Mouse (Mus musculus) heart, postnatal 0 days (tissue): ENCODE data around the gene Ruvbl2. TPM values are rescaled to one million over a fixed set of nuclear protein-coding genes. Genes with fewer than 3 reads are reported as not detected.

Source experiments
- ATAC-seq: fragments of 200-750 bp; cut with Nextera tagmentation; 2 replicates; pipeline ENCODE4 v1.8.0; 2017; ENCODE audit warnings: low read depth, moderate number of reproducible peaks, moderate library complexity; ENCODE audit not compliant: insufficient read depth
- DNase-seq: peaks from one replicate; pipeline ENCODE4 v3.0.0-alpha.2; 2016; ENCODE audit warnings: low spot score
- H3K27ac ChIP-seq: fragments of 300-500 bp; sonication (generic); 2 replicates; pipeline ENCODE4 v1.5.1; 2014; ENCODE audit warnings: low read depth, mild to moderate bottlenecking
- H3K27me3 ChIP-seq: fragments of 300-500 bp; sonication (generic); 2 replicates; pipeline ENCODE4 v1.6.1; 2014; ENCODE audit warnings: low read length, mixed read lengths; ENCODE audit not compliant: control insufficient read depth, insufficient read depth
- H3K36me3 ChIP-seq: fragments of 300-500 bp; sonication (generic); replicated peaks from 2 replicates; pipeline ENCODE4 v1.6.1; 2014; ENCODE audit warnings: low read length, mixed read lengths; ENCODE audit not compliant: control insufficient read depth, insufficient read depth
- H3K4me1 ChIP-seq: fragments of 300-500 bp; sonication (generic); 2 replicates; pipeline ENCODE4 v1.6.1; 2014; ENCODE audit warnings: antibody characterized with exemption; ENCODE audit not compliant: control insufficient read depth, insufficient read depth
- H3K4me2 ChIP-seq: fragments of 300-500 bp; sonication (generic); 2 replicates; pipeline ENCODE4 v1.6.1; 2014; ENCODE audit warnings: low read depth, mild to moderate bottlenecking, low read length, moderate library complexity
- H3K4me3 ChIP-seq: fragments of 300-500 bp; sonication (generic); 2 replicates; pipeline ENCODE4 v1.5.1; 2014; ENCODE audit warnings: low read depth, low read length
- H3K9ac ChIP-seq: fragments of 300-500 bp; sonication (generic); replicated peaks from 2 replicates; pipeline ENCODE4 v1.6.1; 2014; ENCODE audit warnings: low read depth, low read length, mixed read lengths
- H3K9me3 ChIP-seq: fragments of 300-500 bp; sonication (generic); replicated peaks from 2 replicates; pipeline ENCODE4 v1.6.1; 2016; ENCODE audit warnings: low read length; ENCODE audit not compliant: control insufficient read depth
- CTCF ChIP-seq: IDR thresholded peaks from 2 replicates; pipeline ENCODE4 v1.5.1; 2016; ENCODE audit warnings: antibody characterized with exemption, control low read depth, low read depth
- EP300 ChIP-seq: IDR thresholded peaks from 2 replicates; pipeline ENCODE4 v1.6.1; 2016; ENCODE audit warnings: antibody characterized with exemption, low read depth
- WGBS: fragments of 180-500 bp; shearing (Covaris S2); extraction: QIAGEN DNeasy Blood & Tissue Kit; methylation state at CpG from one replicate; pipeline ENCODE4 v1.1.7; 2014; 5-methylcytosine and 5-hydroxymethylcytosine counted together
- polyA plus RNA-seq: library from polyadenylated mRNA; unstranded; fragments of >200 nt; fragmentation: Nextera tagmentation; extraction: Ambion mirVana; gene quantifications from 2 replicates; pipeline ENCODE4 v1.2.1, GENCODE M21; 2015
- total RNA-seq: library from RNA; depleted of rRNA; stranded (reverse); fragments of >200 nt; gene quantifications from 2 replicates; pipeline ENCODE4 v1.2.3, GENCODE M21; 2014; ENCODE audit warnings: low replicate concordance

Gene Ruvbl2
- total and polyA plus RNA-seq, 2 experiments from 2014 or later, result 31.0 to 76.9 TPM

- no peak for DNase-seq
- 2% methylated on average over 44 of the region's 45 CpGs for WGBS
- peaks cover 91% of the 10 kb centered on the region for H3K27me3 ChIP-seq
- no peak within 1 kb of the TSS; the same call in 1 of the 2 replicates for H3K9ac ChIP-seq
- H3K4me1 ChIP-seq, result peaks cover 12% of the 10 kb centered on the region; the same call in 1 of the 2 replicates
- peak within 1 kb of the TSS; percentile 92 for H3K4me2 ChIP-seq
- TF ChIP-seq EP300 (no peak), CTCF (no peak)
- no peaks in the 10 kb centered on the region for H3K36me3 ChIP-seq
- H3K27ac ChIP-seq, result no peak within 1 kb of the TSS
- no peaks in the 10 kb centered on the region for H3K9me3 ChIP-seq
- H3K4me3 ChIP-seq, result peak within 1 kb of the TSS; percentile 56
- ATAC-seq, result peak; percentile 30
These were observed 24.6 kb downstream of the Ruvbl2 start, which contains the start of gene Ntf5 for GRCm38 (mm10) chr7:45413113-45413863. TSS of gene Ntf5 (plus strand) at chr7:45413695.

DNA sequence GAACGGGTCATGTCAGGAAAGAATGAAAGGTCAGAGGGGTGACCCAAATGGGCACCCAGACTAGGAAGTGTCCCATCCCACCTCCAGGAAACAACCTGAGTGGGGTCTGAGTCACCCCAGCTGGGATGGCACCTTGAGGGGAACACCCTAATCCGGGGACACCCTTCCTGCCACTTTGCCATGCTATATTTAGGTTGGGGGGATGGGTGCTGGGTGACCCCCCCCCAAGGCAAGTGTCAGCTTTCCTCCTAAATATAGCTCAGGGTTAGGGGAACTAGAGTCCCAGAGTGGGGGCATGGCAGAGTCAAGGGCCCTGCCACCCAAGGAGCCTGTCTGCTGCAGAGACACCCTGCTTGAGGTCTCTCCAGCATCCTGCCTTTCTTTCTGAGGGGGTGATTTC is 25.5 kb downstream of the Ruvbl2 start:
- H3K27me3 ChIP-seq, result peaks cover 91% of the 10 kb centered on the region
- no peak overlapping the region for H3K9ac ChIP-seq
- no peak overlapping the region for H3K4me2 ChIP-seq
- 45% methylated on average over 2 of the region's 2 CpGs for WGBS
- H3K4me1 ChIP-seq, result peaks cover 12% of the 10 kb centered on the region; the same call in 1 of the 2 replicates
- no peaks in the 10 kb centered on the region for H3K36me3 ChIP-seq
- H3K4me3 ChIP-seq, result no peak overlapping the region
- DNase-seq, result no peak
- TF ChIP-seq CTCF (no peak), EP300 (no peak)
- no peak overlapping the region for H3K27ac ChIP-seq
- no peak for ATAC-seq
- H3K9me3 ChIP-seq, result no peaks in the 10 kb centered on the region

- peaks cover 86% of the 10 kb centered on the region for H3K27me3 ChIP-seq
- no peak for ATAC-seq
- TF ChIP-seq CTCF (no peak), EP300 (no peak)
- H3K4me3 ChIP-seq, result no peak overlapping the region
- DNase-seq, result no peak
- H3K36me3 ChIP-seq, result no peaks in the 10 kb centered on the region
- peaks cover 19% of the 10 kb centered on the region; the same call in 1 of the 2 replicates for H3K4me1 ChIP-seq
- WGBS, result 77% methylated on average over 8 of the region's 8 CpGs
- no peak overlapping the region for H3K4me2 ChIP-seq
- no peak overlapping the region for H3K9ac ChIP-seq
- H3K9me3 ChIP-seq, result no peaks in the 10 kb centered on the region
- H3K27ac ChIP-seq, result no peak overlapping the region
These were observed 28.3 kb downstream of the Ruvbl2 start for GRCm38 (mm10) chr7:45409497-45410163.

DNA sequence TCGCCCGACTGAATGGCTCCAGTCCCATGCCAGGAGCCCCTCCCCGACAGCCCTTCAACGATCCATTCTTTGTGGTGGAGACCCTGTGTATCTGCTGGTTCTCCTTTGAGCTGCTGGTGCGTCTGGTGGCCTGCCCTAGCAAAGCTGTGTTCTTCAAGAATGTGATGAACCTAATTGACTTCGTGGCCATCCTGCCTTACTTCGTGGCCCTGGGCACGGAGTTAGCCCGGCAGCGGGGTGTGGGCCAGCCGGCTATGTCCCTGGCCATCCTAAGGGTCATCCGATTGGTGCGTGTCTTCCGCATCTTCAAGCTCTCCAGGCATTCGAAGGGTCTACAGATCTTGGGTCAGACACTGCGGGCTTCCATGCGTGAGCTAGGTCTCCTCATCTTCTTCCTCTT is 28.9 kb downstream of the Ruvbl2 start:
- peaks cover 18% of the 10 kb centered on the region; the same call in 1 of the 2 replicates for H3K4me1 ChIP-seq
- 84% methylated on average over 17 of the region's 17 CpGs for WGBS
- DNase-seq (no peak), ATAC-seq (no peak)
- H3K27me3 ChIP-seq, result peaks cover 79% of the 10 kb centered on the region
- H3K4me3 ChIP-seq, result no peak overlapping the region
- H3K9ac ChIP-seq, result no peak overlapping the region
- TF ChIP-seq CTCF (no peak), EP300 (no peak)
- no peak overlapping the region for H3K4me2 ChIP-seq
- no peaks in the 10 kb centered on the region for H3K9me3 ChIP-seq
- no peaks in the 10 kb centered on the region for H3K36me3 ChIP-seq
- no peak overlapping the region for H3K27ac ChIP-seq

DNA sequence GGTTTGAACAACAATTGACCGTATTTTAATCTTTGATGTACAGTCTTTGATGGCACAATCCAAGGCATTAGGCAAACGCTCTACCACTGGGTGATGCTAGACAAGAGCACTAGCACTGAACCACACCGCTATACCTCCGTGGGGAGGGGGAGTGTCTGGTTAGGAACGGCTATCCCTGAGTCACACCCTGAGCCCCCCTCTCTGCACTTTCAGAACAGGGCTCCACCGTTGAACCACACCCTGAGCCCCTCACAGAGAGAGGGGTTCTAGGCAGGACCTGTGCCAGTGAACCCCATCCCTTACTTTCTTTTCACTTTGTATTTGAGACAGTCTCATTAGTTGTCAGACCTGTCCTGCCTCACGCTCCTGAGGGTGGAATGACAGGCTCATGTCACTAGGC is 29.5 kb downstream of the Ruvbl2 start:
- peaks cover 73% of the 10 kb centered on the region for H3K27me3 ChIP-seq
- peaks cover 12% of the 10 kb centered on the region; the same call in 1 of the 2 replicates for H3K4me1 ChIP-seq
- no peak overlapping the region for H3K4me2 ChIP-seq
- ATAC-seq, result no peak
- TF ChIP-seq EP300, result no peak
- no peak for TF ChIP-seq CTCF
- H3K4me3 ChIP-seq, result no peak overlapping the region
- no peaks in the 10 kb centered on the region for H3K36me3 ChIP-seq
- H3K9me3 ChIP-seq, result no peaks in the 10 kb centered on the region
- DNase-seq, result no peak
- H3K27ac ChIP-seq, result no peak overlapping the region
- WGBS, result 69% methylated on average over 7 of the region's 7 CpGs
- no peak overlapping the region for H3K9ac ChIP-seq
